Mouse (Mus musculus) neutrophil, adult 83 days (primary cell): ENCODE measurements around the gene Tmem8. TPM values are rescaled to one million over a fixed set of nuclear protein-coding genes. Genes with fewer than 3 reads are reported as not detected.

Experiments
- total RNA-seq, 2 experiments: library from RNA; stranded (reverse); gene quantifications; one replicate each; pipeline ENCODE4 v1.2.4; 2023

The Tmem8 gene
- total RNA-seq = 10 to 100 TPM; 66.8 to 74.8 TPM

DNA sequence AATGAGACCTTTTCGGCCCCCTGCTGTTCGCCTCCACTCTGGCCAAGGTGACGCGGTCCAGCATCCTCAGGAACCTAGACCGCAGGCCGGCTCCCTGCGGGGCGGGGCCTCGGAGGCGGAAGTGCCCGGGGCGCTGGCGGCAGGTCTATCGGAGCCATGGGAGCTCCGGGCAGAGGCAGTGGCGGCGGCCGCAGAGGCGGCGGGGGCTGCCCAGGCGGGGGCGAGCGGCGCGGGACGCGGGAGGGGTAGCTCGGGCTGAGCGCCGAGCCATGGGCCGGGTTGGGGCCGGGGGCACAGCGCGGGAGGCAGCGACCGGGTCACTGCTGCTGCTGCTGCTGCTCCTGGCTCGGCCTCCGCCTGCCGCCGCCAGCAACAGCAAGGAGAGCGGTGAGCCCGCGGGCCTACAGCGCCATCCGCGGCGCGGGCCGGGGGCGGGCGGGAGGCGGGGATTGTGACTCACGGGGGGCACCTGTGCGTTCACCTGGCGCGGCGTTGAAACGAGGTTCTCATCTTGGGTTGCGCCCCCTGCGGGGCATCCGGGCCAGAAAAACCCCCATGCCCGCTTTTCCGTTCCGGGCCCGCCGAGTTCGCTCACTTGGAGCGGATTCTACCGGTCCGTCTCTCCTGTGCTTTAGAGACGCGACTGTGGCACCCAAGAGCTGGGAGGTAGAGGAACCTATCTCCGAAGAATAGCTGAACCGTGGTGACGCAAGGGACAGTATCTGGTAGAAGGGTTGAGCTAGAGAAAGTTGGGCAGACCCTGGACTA is at the start of gene Tmem8:
Gene Tmem8 (plus strand): TSS at position 119 of the 768 bp plus-strand sequence.

DNA sequence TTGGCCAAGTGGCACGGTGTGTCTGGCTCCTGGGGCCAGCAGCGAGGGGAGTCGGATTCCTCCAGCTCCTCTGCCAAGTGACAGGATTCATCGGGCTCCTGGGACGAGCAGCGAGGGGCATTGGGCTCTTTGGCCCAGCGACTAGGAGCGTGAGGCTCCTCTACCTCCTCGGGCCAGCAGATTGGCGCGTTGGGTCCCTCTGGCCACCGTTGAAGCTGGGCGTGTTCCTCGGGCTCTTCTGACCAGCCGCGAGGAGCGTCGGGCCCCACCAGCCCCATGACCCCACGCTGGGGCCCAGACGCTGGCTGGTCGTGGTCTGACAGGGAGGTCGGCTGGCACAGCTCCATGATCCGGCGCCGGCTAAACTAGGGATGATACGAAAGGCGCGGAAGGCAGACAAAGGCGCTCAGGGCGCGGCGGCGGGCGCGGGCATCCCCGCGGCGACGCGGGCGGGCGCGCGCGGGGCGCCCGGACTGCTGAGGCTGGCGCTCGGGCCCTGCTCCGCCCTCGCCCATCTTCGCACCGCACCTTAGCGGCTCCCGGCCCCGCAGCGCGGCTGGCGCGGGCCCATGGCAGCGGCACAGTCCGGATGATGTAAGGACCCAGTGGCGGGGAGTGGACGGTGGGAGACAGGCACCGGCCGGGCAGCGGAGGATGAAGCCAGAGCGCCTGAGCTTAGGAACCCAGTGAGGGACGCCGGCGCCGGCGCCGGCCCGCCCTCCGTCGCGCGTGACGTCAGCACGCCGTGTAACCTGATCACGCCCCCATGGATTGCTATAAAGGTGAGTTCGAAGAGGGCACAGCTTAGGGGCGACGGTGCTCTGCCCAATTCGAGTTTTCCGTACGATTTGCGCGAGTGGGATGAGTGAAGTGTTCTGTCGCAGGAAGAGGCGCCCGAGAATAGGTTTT is 44.0 kb upstream of the Tmem8 start, which contains the start of gene Rab11fip3:
Gene Rab11fip3 (minus strand): TSS at position 725 of the 909 bp plus-strand sequence.

DNA sequence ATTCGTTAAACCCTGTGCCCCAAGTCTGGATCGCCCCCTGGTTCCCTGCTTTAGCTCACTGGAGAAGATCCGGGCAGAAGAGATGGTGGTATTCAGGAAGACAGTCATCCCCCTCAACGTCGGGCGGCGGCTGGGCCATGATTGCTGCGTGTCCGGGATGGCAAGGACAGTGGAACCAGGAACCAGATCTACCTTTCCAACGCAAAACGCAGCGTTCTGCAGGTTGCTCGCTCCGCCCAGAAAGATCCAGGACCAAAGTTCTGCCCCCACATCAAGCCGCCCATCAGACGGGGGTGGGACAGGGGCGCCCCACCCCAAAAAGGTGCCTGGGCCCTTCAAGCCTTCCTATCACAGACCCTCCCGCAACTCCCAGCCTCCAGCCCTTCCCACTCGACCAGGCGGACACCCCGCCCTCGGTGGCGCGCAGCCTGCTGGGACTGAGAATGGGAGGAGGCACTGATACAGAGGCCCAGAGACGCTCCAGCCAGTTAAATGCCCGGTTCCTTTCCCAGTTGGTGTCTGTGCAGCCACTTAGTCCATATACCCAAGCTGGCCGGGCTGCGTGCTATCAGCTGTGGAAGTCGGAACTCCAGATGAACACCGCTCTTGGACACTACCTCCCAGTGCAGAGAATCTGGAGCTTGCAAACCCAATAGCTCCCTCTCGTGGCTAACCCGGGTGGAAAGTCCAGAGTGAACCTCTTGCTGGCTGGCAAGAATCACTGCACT is 23.0 kb upstream of the Tmem8 start, which contains the start of gene Decr2:
Gene Decr2 (minus strand): TSS at position 433 of the 728 bp plus-strand sequence.

DNA sequence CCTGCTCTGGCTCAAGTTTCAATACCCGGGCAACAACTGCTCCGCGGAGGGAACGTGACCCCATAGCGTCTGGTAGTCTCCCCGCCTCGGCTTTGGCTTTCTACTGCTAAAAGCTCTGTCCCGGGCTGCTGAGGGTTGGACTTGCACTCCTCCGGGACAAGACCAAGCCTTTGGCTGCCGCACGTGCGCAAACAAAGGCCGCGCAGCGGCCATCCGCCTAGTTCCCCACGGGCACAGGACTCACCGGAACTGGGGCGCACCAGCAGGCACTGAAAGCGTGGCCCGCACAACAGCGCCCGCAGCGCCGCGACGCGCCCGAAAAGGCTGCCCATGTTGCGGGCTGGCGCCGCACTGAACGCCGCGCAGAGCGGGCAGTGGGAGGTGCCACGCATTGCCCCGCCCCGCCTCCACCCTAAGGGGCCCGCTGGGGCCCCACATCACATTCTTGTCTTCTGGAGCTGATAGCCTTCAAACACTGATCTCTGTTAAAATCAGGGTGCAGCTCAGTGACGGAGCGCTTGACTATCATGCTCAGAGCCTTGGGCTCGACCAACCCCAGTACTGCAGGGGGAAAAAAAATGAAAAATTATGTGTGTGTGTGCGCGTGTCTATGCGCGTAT is 17.9 kb upstream of the Tmem8 start, which contains the start of gene Nme4:
Gene Nme4 (minus strand): TSS at position 482 of the 620 bp plus-strand sequence.

DNA sequence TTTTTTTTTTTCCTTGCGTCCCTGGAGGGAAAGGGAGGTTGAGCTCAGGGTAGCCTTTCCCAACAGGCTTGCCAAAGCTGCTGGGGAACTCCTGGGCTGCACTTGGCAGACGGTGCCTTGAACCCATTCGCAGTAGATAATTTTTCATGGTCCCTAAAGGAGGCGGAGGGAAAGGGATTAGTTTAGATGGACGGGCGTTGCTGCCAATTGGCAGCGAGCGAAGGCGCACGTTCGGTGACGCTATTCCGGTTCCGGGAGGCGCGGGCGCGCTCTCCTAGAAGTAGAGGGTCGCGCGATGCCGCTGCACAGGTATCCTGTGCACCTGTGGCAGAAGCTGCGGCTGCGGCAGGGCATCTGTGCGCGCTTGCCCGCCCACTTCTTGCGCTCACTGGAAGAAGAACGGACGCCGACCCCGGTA is 10.2 kb downstream of the Tmem8 start, which contains the start of gene Mrpl28:
Gene Mrpl28 (plus strand): TSS at position 234 of the 418 bp plus-strand sequence.

DNA sequence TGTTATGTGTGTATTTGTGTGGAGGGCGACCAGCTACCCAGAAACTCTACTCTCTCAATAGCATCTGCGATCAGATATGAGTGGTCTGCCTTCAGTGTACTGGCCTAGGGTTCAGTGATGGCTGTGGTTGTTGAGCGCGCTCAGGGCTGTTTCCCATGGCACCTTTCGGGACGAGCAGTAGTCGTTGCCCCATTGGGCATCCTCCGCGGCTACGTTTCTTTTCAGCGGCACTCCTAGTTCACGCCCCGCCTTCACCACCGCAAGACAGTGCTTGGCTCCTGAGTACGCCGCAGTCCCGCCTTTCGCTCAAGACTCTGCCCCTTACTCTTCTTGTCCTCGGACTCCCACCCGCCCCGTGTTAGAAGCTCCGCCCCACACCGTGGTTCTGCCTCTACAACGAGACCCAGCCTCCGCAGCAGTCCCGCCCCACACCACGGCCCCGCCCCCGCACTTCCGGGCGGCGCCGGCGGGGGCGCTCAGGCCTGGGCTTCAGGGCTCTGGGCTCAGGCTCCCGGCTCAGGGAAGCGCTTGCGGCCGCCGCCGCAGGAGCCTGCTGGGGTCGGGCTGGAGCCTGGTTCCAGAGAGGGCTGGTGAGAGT is 25.2 kb downstream of the Tmem8 start, which contains the start of gene Axin1:
Gene Axin1 (plus strand): TSS at position 450 of the 598 bp plus-strand sequence.

Other genes starting within 250 kb of the Tmem8 start
- 1 to 10 TPM; 3.8 to 4.2 TPM for gene Mcrip2, start 244.5 kb upstream of the Tmem8 start, total RNA-seq
- 10 to 100 TPM; 10.2 to 10.3 TPM for gene Mettl26, start 238.2 kb upstream of the Tmem8 start, total RNA-seq
- 1 to 10 TPM; 2.5 to 3.8 TPM for gene Wfikkn1, start 232.4 kb upstream of the Tmem8 start, total RNA-seq
- gene Rab40c, start 193.6 kb upstream of the Tmem8 start, total RNA-seq = 10 to 100 TPM; 16.6 to 19.2 TPM
- gene Pigq, start 168.4 kb upstream of the Tmem8 start, total RNA-seq = 100 to 1,000 TPM in 1 of 2 experiments, 10 to 100 TPM in 1; 70.2 to 101 TPM
- gene Nhlrc4, start 168.3 kb upstream of the Tmem8 start, total RNA-seq = under 1 TPM; 0.20 to 0.93 TPM
- gene A930017K11Rik, start 160.7 kb upstream of the Tmem8 start, total RNA-seq = not detected
- gene Capn15, start 127.5 kb upstream of the Tmem8 start, total RNA-seq = 10 to 100 TPM; 17.0 to 22.0 TPM
- 1 to 10 TPM; 1.7 to 1.9 TPM for gene Rab11fip3, start 43.7 kb upstream of the Tmem8 start, total RNA-seq
- gene Decr2, start 23.0 kb upstream of the Tmem8 start, total RNA-seq = 1 to 10 TPM; 3.8 to 4.5 TPM
- gene Nme4, start 17.7 kb upstream of the Tmem8 start, total RNA-seq = 1 to 10 TPM; 5.3 to 5.4 TPM
- gene Mrpl28, start 10.2 kb downstream of the Tmem8 start, total RNA-seq = 10 to 100 TPM; 34.5 to 41.7 TPM
- 10 to 100 TPM; 37.0 to 40.7 TPM for gene Axin1, start 25.4 kb downstream of the Tmem8 start, total RNA-seq
- gene Pdia2, start 85.8 kb downstream of the Tmem8 start, total RNA-seq = 1 to 10 TPM; 4.4 to 8.5 TPM
- not detected for gene Rgs11, start 89.7 kb downstream of the Tmem8 start, total RNA-seq
- under 1 TPM; 0.55 to 0.57 TPM for gene Arhgdig, start 94.5 kb downstream of the Tmem8 start, total RNA-seq
- 10 to 100 TPM; 65.5 to 77.1 TPM for gene Fam234a, start 130.9 kb downstream of the Tmem8 start, total RNA-seq
- 10 to 100 TPM; 36.2 to 36.9 TPM for gene Luc7l, start 139.6 kb downstream of the Tmem8 start, total RNA-seq